Mouse (Mus musculus): ENCODE measurements around the gene Ppp1r13l.

The Ppp1r13l gene

GRCm38 (mm10) chr7:19359299-19359891, at the start of gene Ppp1r13l, which contains the start of gene Cd3eap:
Ppp1r13l (plus strand) TSS chr7:19359749.
Cd3eap (minus strand) TSS chr7:19359483.
- peak; percentile 93 to 94 for DNase-seq (ENCODE audit: low spot score in 2 of 2)

GRCm38 (mm10) chr7:19309884-19310641, 49.5 kb upstream of the Ppp1r13l start, which contains the start of gene Fosb:
Fosb (minus strand) TSS chr7:19310051.
- peak; percentile 96 to 97 for DNase-seq (ENCODE audit: low spot score in 2 of 2)

GRCm38 (mm10) chr7:19311991-19312390, 47.6 kb upstream of the Ppp1r13l start:
- DNase-seq (ENCODE audit: low spot score in 2 of 2), result no peak

- DNase-seq (ENCODE audit: low spot score in 2 of 2), result no peak
Measured at GRCm38 (mm10) chr7:19314033-19314432, 45.5 kb upstream of the Ppp1r13l start.

- no peak for DNase-seq (ENCODE audit: low spot score in 2 of 2)
Measured at GRCm38 (mm10) chr7:19316451-19317161, 42.9 kb upstream of the Ppp1r13l start.

GRCm38 (mm10) chr7:19318201-19318600, 41.3 kb upstream of the Ppp1r13l start:
- no peak for DNase-seq (ENCODE audit: low spot score in 2 of 2)

GRCm38 (mm10) chr7:19318676-19319075, 40.9 kb upstream of the Ppp1r13l start:
- DNase-seq (ENCODE audit: low spot score in 2 of 2), result no peak

- no peak for DNase-seq (ENCODE audit: low spot score in 2 of 2)
Measured at GRCm38 (mm10) chr7:19319458-19319857, 40.1 kb upstream of the Ppp1r13l start.

- DNase-seq (ENCODE audit: low spot score in 2 of 2), result peak; percentile 98
Measured at GRCm38 (mm10) chr7:19319906-19320305, 39.6 kb upstream of the Ppp1r13l start.

GRCm38 (mm10) chr7:19320637-19321036, 38.9 kb upstream of the Ppp1r13l start:
- no peak for DNase-seq (ENCODE audit: low spot score in 2 of 2)

GRCm38 (mm10) chr7:19321464-19321863, 38.1 kb upstream of the Ppp1r13l start:
- DNase-seq (ENCODE audit: low spot score in 2 of 2), result no peak

GRCm38 (mm10) chr7:19322489-19322888, 37.1 kb upstream of the Ppp1r13l start:
- no peak for DNase-seq (ENCODE audit: low spot score in 2 of 2)

GRCm38 (mm10) chr7:19324221-19324620, 35.3 kb upstream of the Ppp1r13l start:
- DNase-seq (ENCODE audit: low spot score in 2 of 2), result no peak

- peak in 1 of 2 experiments; percentile 27 for DNase-seq (ENCODE audit: low spot score in 2 of 2)
Measured at GRCm38 (mm10) chr7:19325262-19326199, 34.0 kb upstream of the Ppp1r13l start.

GRCm38 (mm10) chr7:19326359-19326758, 33.2 kb upstream of the Ppp1r13l start:
- peak; percentile 83 to 84 for DNase-seq (ENCODE audit: low spot score in 2 of 2)

GRCm38 (mm10) chr7:19327128-19327527, 32.4 kb upstream of the Ppp1r13l start:
- DNase-seq (ENCODE audit: low spot score in 2 of 2), result peak; percentile 89

- DNase-seq (ENCODE audit: low spot score in 2 of 2), result peak in 1 of 2 experiments; percentile 27
Measured at GRCm38 (mm10) chr7:19327782-19328181, 31.8 kb upstream of the Ppp1r13l start.

GRCm38 (mm10) chr7:19328425-19328824, 31.1 kb upstream of the Ppp1r13l start:
- DNase-seq (ENCODE audit: low spot score in 2 of 2), result no peak

- peak in 1 of 2 experiments; percentile 38 for DNase-seq (ENCODE audit: low spot score in 2 of 2)
Measured at GRCm38 (mm10) chr7:19331910-19332309, 27.6 kb upstream of the Ppp1r13l start.

GRCm38 (mm10) chr7:19332709-19333352, 26.7 kb upstream of the Ppp1r13l start:
- DNase-seq (ENCODE audit: low spot score in 2 of 2), result peak; percentile 90

- DNase-seq (ENCODE audit: low spot score in 2 of 2), result no peak
Measured at GRCm38 (mm10) chr7:19335583-19335982, 24.0 kb upstream of the Ppp1r13l start.

Measured in right cerebral cortex, postnatal 10 days (tissue).